Mouse (Mus musculus): ENCODE data around the gene Ift88.

GRCm38 (mm10) chr14:57515156-57515762 is 91.4 kb downstream of the Ift88 start:
- TF ChIP-seq CTCF (IDR thresholded peaks at IDR 0.05; ENCODE audit: insufficient read depth, low read length) (no peak), POLR2A (IDR thresholded peaks at IDR 0.05; ENCODE audit: borderline replicate concordance, extremely low read depth, low read depth, low read length) (no peak)
